Mouse (Mus musculus): ENCODE measurements around the gene Fnbp1.

DNA sequence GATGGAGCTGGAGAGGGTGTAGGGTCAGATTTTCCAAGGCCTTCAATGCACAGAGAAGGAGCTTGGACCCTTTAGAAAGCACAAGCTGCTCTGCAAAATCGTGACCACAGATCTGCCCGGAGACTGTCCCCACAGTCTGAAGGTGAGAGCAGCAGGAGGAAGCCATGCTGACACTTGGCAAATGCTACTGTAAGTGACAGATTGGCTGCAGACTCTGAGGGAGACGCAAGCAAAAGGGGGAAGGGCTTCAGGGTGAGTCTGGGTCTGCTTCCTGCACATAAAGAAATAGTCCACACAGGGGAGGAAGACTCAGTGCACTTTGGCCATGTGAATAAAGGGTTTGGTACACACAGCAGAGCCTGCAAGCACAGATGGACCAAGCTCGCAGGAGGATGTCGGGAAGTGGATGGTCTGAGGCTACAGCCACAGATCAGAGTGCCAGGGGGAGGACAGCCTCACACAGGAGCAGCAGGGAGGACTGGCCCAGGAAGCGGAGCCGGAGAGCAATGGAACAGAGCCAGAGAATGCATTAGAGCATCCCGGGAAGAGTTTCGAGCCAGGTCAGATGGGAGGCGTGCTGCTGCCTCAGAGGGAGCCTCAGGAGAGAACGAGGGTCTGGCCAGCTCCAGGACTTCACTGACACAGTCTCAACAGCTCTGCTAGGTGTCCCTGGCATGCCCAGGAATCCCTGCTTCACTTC, 35.0 kb downstream of the Fnbp1 start:
- TF ChIP-seq CTCF (conservative IDR thresholded peaks at IDR 0.05; ENCODE audit: low read length) (no peak), NANOG (IDR thresholded peaks at IDR 0.05; ENCODE audit: borderline replicate concordance, low read length) (no peak), POU5F1 (IDR thresholded peaks at IDR 0.05; ENCODE audit: borderline replicate concordance, low read length) (no peak)

All from E14TG2a.4 (cell line).